Mouse (Mus musculus) hindbrain, embryonic 11.5 days (tissue): ENCODE results near the gene Dnajc21. TPM values are rescaled to one million over a fixed set of nuclear protein-coding genes. Genes with fewer than 3 reads are reported as not detected.
"Not testable (repeated sequence)": the region's sequence is repeated elsewhere in the genome, so short reads cannot be mapped to it uniquely, and the experiment has no call there.

Experiments used
- ATAC-seq: fragments of 200-750 bp; cut with Nextera tagmentation; 2 replicates; pipeline ENCODE4 v1.8.0; 2017; ENCODE audit warnings: mild to moderate bottlenecking, moderate TSS enrichment, moderate library complexity; ENCODE audit not compliant: low FRiP score
- DNase-seq: peaks from one replicate; pipeline ENCODE4 v3.0.0-alpha.2; 2015; ENCODE audit warnings: low spot score
- H3K27ac ChIP-seq: fragments of 300-500 bp; sonication (generic); 2 replicates; pipeline ENCODE4 v1.5.1; 2014; ENCODE audit warnings: mild to moderate bottlenecking, low read depth, low read length
- H3K27me3 ChIP-seq: fragments of 300-500 bp; sonication (generic); 2 replicates; pipeline ENCODE4 v1.6.1; 2014; ENCODE audit warnings: mild to moderate bottlenecking, low read length, moderate library complexity, mixed read lengths; ENCODE audit not compliant: control insufficient read depth, insufficient read depth
- H3K36me3 ChIP-seq: fragments of 300-500 bp; sonication (generic); 2 replicates; pipeline ENCODE4 v1.6.1; 2014; ENCODE audit warnings: mild to moderate bottlenecking, low read length, moderate library complexity, mixed read lengths; ENCODE audit not compliant: control insufficient read depth, insufficient read depth
- H3K4me1 ChIP-seq: fragments of 300-500 bp; sonication (generic); replicated peaks from 2 replicates; pipeline ENCODE4 v1.6.1; 2014; ENCODE audit warnings: low read length, mixed read lengths; ENCODE audit not compliant: control insufficient read depth, insufficient read depth
- H3K4me2 ChIP-seq: fragments of 300-500 bp; sonication (generic); replicated peaks from 2 replicates; pipeline ENCODE4 v1.6.1; 2014; ENCODE audit warnings: mild to moderate bottlenecking, low read depth, low read length
- H3K4me3 ChIP-seq: fragments of 300-500 bp; sonication (generic); 2 replicates; pipeline ENCODE4 v1.5.1; 2014; ENCODE audit warnings: low read depth, low read length
- H3K9ac ChIP-seq: fragments of 300-500 bp; sonication (generic); 2 replicates; pipeline ENCODE4 v1.6.1; 2014; ENCODE audit warnings: low read depth, low read length
- H3K9me3 ChIP-seq: fragments of 300-500 bp; sonication (generic); 2 replicates; pipeline ENCODE4 v1.6.1; 2016; ENCODE audit warnings: low read length; ENCODE audit not compliant: control insufficient read depth
- WGBS: fragments of 180-500 bp; shearing (Covaris S2); extraction: QIAGEN DNeasy Blood & Tissue Kit; methylation state at CpG from one replicate; pipeline ENCODE4 v1.1.7; 2014; 5-methylcytosine and 5-hydroxymethylcytosine counted together
- polyA plus RNA-seq: library from polyadenylated mRNA; unstranded; fragments of >200 nt; fragmentation: Nextera tagmentation; extraction: Ambion mirVana; gene quantifications from 2 replicates; pipeline ENCODE4 v1.2.1, GENCODE M21; 2014

Dnajc21 gene
- polyA plus RNA-seq, result 16.0 TPM in 2 replicates

GRCm38 (mm10) chr15:10470151-10470831, at the start of gene Dnajc21:
TSS of gene Dnajc21 (minus strand) at chr15:10470516.
- peak; percentile 88 for DNase-seq

GRCm38 (mm10) chr15:10515166-10515565, 44.9 kb upstream of the Dnajc21 start:
- Histone ChIP-seq H3K4me2 (no peak overlapping the region), H3K27ac (no peak overlapping the region), H3K4me3 (no peak overlapping the region), H3K9me3 (no peaks in the 10 kb centered on the region), H3K9ac (no peak overlapping the region), H3K4me1 (no peaks in the 10 kb centered on the region), H3K27me3 (no peaks in the 10 kb centered on the region), H3K36me3 (no peaks in the 10 kb centered on the region)
- ATAC-seq (no peak), DNase-seq (no peak)
- WGBS, result 87% methylated on average over 7 of the region's 7 CpGs

More at GRCm38 (mm10) chr15:10470151-10470831, at the start of gene Dnajc21:
- Histone ChIP-seq H3K27me3 (no peaks in the 10 kb centered on the region), H3K9me3 (no peaks in the 10 kb centered on the region), H3K27ac (peak within 1 kb of the TSS; percentile 81), H3K4me3 (peak within 1 kb of the TSS; percentile 73), H3K4me1 (no peaks in the 10 kb centered on the region), H3K4me2 (peak within 1 kb of the TSS; percentile 89), H3K9ac (peak within 1 kb of the TSS; percentile 86), H3K36me3 (no peaks in the 10 kb centered on the region)
- ATAC-seq, result peak; percentile 94
- under 1% methylated on average over 34 of the region's 87 CpGs for WGBS

GRCm38 (mm10) chr15:10506099-10506498, 35.8 kb upstream of the Dnajc21 start:
- no peaks in the 10 kb centered on the region for H3K36me3 ChIP-seq
- no peak overlapping the region for H3K4me3 ChIP-seq
- no peaks in the 10 kb centered on the region for H3K9me3 ChIP-seq
- no peak overlapping the region for H3K9ac ChIP-seq
- no peak overlapping the region for H3K27ac ChIP-seq
- H3K4me1 ChIP-seq, result no peaks in the 10 kb centered on the region
- H3K4me2 ChIP-seq, result no peak overlapping the region
- ATAC-seq, result no peak
- no peak for DNase-seq
- no peaks in the 10 kb centered on the region for H3K27me3 ChIP-seq
- 69% methylated on average over 11 of the region's 11 CpGs for WGBS

- H3K9ac ChIP-seq, result no peak overlapping the region
- H3K4me1 ChIP-seq, result no peaks in the 10 kb centered on the region
- ATAC-seq (peak; percentile 76), DNase-seq (peak; percentile 79)
- H3K9me3 ChIP-seq, result no peaks in the 10 kb centered on the region
- no peak overlapping the region for H3K4me2 ChIP-seq
- H3K4me3 ChIP-seq, result no peak overlapping the region
- no peaks in the 10 kb centered on the region for H3K36me3 ChIP-seq
- no peaks in the 10 kb centered on the region for H3K27me3 ChIP-seq
- no peak overlapping the region for H3K27ac ChIP-seq
- 62% methylated on average over 11 of the region's 11 CpGs for WGBS
Observed at GRCm38 (mm10) chr15:10500838-10501719, 30.8 kb upstream of the Dnajc21 start.

- H3K9ac ChIP-seq, result no peak overlapping the region
- H3K27ac ChIP-seq, result no peak overlapping the region
- H3K36me3 ChIP-seq, result no peaks in the 10 kb centered on the region
- ATAC-seq (no peak), DNase-seq (no peak)
- H3K9me3 ChIP-seq, result no peaks in the 10 kb centered on the region
- H3K27me3 ChIP-seq, result no peaks in the 10 kb centered on the region
- 86% methylated on average over 5 of the region's 5 CpGs for WGBS
- no peak overlapping the region for H3K4me2 ChIP-seq
- no peak overlapping the region for H3K4me3 ChIP-seq
- H3K4me1 ChIP-seq, result no peaks in the 10 kb centered on the region
Observed at GRCm38 (mm10) chr15:10500035-10500434, 29.7 kb upstream of the Dnajc21 start.

GRCm38 (mm10) chr15:10499593-10499992, 29.3 kb upstream of the Dnajc21 start:
- no peak overlapping the region for H3K4me3 ChIP-seq
- WGBS, result 85% methylated on average over 5 of the region's 5 CpGs
- H3K4me2 ChIP-seq, result no peak overlapping the region
- no peak overlapping the region for H3K9ac ChIP-seq
- no peaks in the 10 kb centered on the region for H3K9me3 ChIP-seq
- DNase-seq, result no peak
- H3K27me3 ChIP-seq, result no peaks in the 10 kb centered on the region
- ATAC-seq, result no peak
- no peaks in the 10 kb centered on the region for H3K36me3 ChIP-seq
- H3K4me1 ChIP-seq, result no peaks in the 10 kb centered on the region
- no peak overlapping the region for H3K27ac ChIP-seq

- not testable (repeated sequence) for H3K27ac ChIP-seq, DNase-seq, H3K27me3 ChIP-seq, H3K4me3 ChIP-seq, ATAC-seq, H3K4me2 ChIP-seq, H3K4me1 ChIP-seq, H3K9ac ChIP-seq, H3K9me3 ChIP-seq, H3K36me3 ChIP-seq
- 100% methylated on average over 1 of the region's 1 CpGs for WGBS
Observed at GRCm38 (mm10) chr15:10496696-10497095, 26.4 kb upstream of the Dnajc21 start.

- Histone ChIP-seq H3K27ac (no peak overlapping the region), H3K9ac (no peak overlapping the region), H3K9me3 (no peaks in the 10 kb centered on the region), H3K4me1 (no peaks in the 10 kb centered on the region), H3K4me3 (no peak overlapping the region), H3K4me2 (no peak overlapping the region), H3K27me3 (no peaks in the 10 kb centered on the region), H3K36me3 (no peaks in the 10 kb centered on the region)
- WGBS, result 93% methylated on average over 11 of the region's 11 CpGs
- ATAC-seq (no peak), DNase-seq (no peak)
Observed at GRCm38 (mm10) chr15:10495944-10496343, 25.6 kb upstream of the Dnajc21 start.
